Mouse (Mus musculus): Measurements from ENCODE around the gene Ldlr.

GRCm38 (mm10) chr9:21794344-21794834, 71.1 kb downstream of the Ldlr start:
- TF ChIP-seq JUND (IDR thresholded peaks at IDR 0.05; ENCODE audit: low read depth, low read length) (no peak), POLR2A (IDR thresholded peaks at IDR 0.05; ENCODE audit: control insufficient read depth in 1 of 2, insufficient read depth in 1 of 2, low read depth in 1 of 2, low read length in 2 of 2, poor library complexity in 1 of 2) (no peak), CTCF (IDR thresholded peaks at IDR 0.05 in 2 of 3, conservative IDR thresholded peaks at IDR 0.05 in 1 of 3; ENCODE audit: control insufficient read depth in 1 of 3, insufficient read depth in 1 of 3, low read depth in 2 of 3, low read length in 3 of 3, poor library complexity in 1 of 3, severe bottlenecking in 1 of 3) (no peak), MAX (IDR thresholded peaks at IDR 0.05; ENCODE audit: low read length) (no peak)

All from MEL (cell line).